Mouse (Mus musculus) cerebellum, adult 2 months (tissue): ENCODE measurements at regions not wholly inside any gene's neighbourhood (a gene's known extent, or its start where the extent isn't known, plus 50 kb on each side); places are given as distances from the start of the nearest gene placed in this dataset.

ENCODE experiments used
- CTCF ChIP-seq: fragments of 200-500 bp; IDR thresholded peaks from 2 replicates; pipeline ENCODE4 v1.5.1; 2011; ENCODE audit warnings: low read depth, mild to moderate bottlenecking, control low read depth, low read length, moderate library complexity, borderline replicate concordance; ENCODE audit not compliant: insufficient read depth
- POLR2A ChIP-seq: fragments of 200-500 bp; IDR thresholded peaks from 2 replicates; pipeline ENCODE4 v1.6.1; 2011; ENCODE audit warnings: low read length, control low read depth, borderline replicate concordance; ENCODE audit not compliant: insufficient read depth

GRCm38 (mm10) chr17:10024323-10024722 is 295.3 kb downstream of the Qk start:
- no peak for TF ChIP-seq POLR2A
- no peak for TF ChIP-seq CTCF
